Mouse (Mus musculus) C2C12 (cell line): ENCODE data around the gene Grik4.

ENCODE experiments used
- CEBPB ChIP-seq: IDR thresholded peaks from one replicate; pipeline ENCODE4 v1.6.1; 2011; ENCODE audit warnings: low read depth, mild to moderate bottlenecking, control low read depth, moderate library complexity
- CTCF ChIP-seq: IDR thresholded peaks from one replicate; pipeline ENCODE4 v1.5.1; 2011; ENCODE audit not compliant: control insufficient read depth, insufficient read depth, insufficient read length
- MYOD1 ChIP-seq: IDR thresholded peaks from one replicate; pipeline ENCODE4 v1.6.1; 2011; ENCODE audit warnings: low read depth; ENCODE audit not compliant: control insufficient read depth, insufficient read length
- MYOG ChIP-seq: IDR thresholded peaks from one replicate; pipeline ENCODE4 v1.6.1; 2011; ENCODE audit not compliant: control insufficient read depth, insufficient read length; ENCODE audit errors: extremely low read depth
- USF1 ChIP-seq: IDR thresholded peaks from one replicate; pipeline ENCODE4 v1.6.1; 2011; ENCODE audit warnings: low read depth, mild to moderate bottlenecking, control low read depth, moderate library complexity

GRCm38 (mm10) chr9:42507022-42507421 is 437.3 kb downstream of the Grik4 start:
- TF ChIP-seq CTCF (no peak), MYOG (no peak), CEBPB (no peak), MYOD1 (no peak), USF1 (no peak)
